Mouse (Mus musculus): ENCODE data around the gene Ppdpf.

DNA sequence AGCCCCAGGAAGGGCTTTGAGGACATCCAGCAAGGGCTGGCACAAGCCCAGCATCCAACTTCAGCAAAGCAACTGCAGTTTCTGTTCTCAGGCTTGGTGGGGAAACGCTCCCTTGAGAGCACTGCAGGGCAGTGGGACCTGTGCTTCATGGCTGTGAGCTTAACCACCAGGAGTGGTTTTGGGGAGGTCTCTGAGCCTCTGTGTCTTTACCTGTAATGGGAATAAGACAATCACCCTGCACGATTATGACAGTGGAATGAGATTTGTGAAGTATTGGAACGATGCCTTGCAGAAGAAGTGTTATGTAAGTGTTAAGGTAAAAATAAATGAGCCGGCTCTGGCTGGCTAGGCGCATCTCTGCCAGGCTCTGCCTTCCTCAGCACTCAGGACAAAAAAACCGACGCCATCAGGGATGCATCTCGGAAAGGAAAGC is 44.3 kb upstream of the Ppdpf start:
- TF ChIP-seq CTCF (IDR thresholded peaks at IDR 0.05; ENCODE audit: borderline replicate concordance, insufficient read depth, low read length) (no peak), POLR2A (IDR thresholded peaks at IDR 0.05; ENCODE audit: low read depth, low read length) (no peak)

Measured in embryonic fibroblast, embryonic 13.5 days (primary cell).